Mouse (Mus musculus): Measurements from ENCODE around the gene Lemd1. TPM values are rescaled to one million over a fixed set of nuclear protein-coding genes. Genes with fewer than 3 reads are reported as not detected.
"Not testable (repeated sequence)": the region's sequence is repeated elsewhere in the genome, so short reads cannot be mapped to it uniquely, and the experiment has no call there.

Gene Lemd1
- polyA plus RNA-seq, 1 experiment from 2014 or later, result 0.37 TPM

GRCm38 (mm10) chr1:132159681-132160080, 31.6 kb upstream of the Lemd1 start:
- Histone ChIP-seq H3K4me2 (replicated peaks; ENCODE audit: low read depth, low read length) (no peak overlapping the region), H3K4me1 (ENCODE audit: control insufficient read depth, insufficient read depth, low read length) (peaks cover under 1% of the 10 kb centered on the region; the same call in 1 of the 2 replicates), H3K27me3 (ENCODE audit: control insufficient read depth, insufficient read depth, low read length) (peaks cover 4% of the 10 kb centered on the region; the same call in 1 of the 2 replicates), H3K9me3 (ENCODE audit: control insufficient read depth, low read length) (no peaks in the 10 kb centered on the region), H3K9ac (ENCODE audit: low read depth, low read length) (no peak overlapping the region), H3K4me3 (ENCODE audit: low read length) (no peak overlapping the region), H3K27ac (ENCODE audit: low read depth, low read length) (no peak overlapping the region), H3K36me3 (ENCODE audit: control insufficient read depth, insufficient read depth, low read length) (no peaks in the 10 kb centered on the region)
- no peak for ATAC-seq (ENCODE audit: low FRiP score, low TSS enrichment)
- 74% methylated on average over 4 of the region's 4 CpGs for WGBS

GRCm38 (mm10) chr1:132161211-132161880, 29.9 kb upstream of the Lemd1 start:
- WGBS, result 55% methylated on average over 7 of the region's 7 CpGs
- no peak for ATAC-seq (ENCODE audit: low FRiP score, low TSS enrichment)
- H3K27me3 ChIP-seq (ENCODE audit: control insufficient read depth, insufficient read depth, low read length), result peaks cover 4% of the 10 kb centered on the region; the same call in 1 of the 2 replicates

GRCm38 (mm10) chr1:132162618-132163017, 28.6 kb upstream of the Lemd1 start:
- not testable (repeated sequence) for H3K36me3 ChIP-seq (ENCODE audit: control insufficient read depth, insufficient read depth, low read length); H3K27me3 ChIP-seq (ENCODE audit: control insufficient read depth, insufficient read depth, low read length)

More at GRCm38 (mm10) chr1:132161211-132161880, 29.9 kb upstream of the Lemd1 start:
- peaks cover 4% of the 10 kb centered on the region; the same call in 1 of the 2 replicates for H3K4me1 ChIP-seq (ENCODE audit: control insufficient read depth, insufficient read depth, low read length)
- no peak overlapping the region for H3K4me3 ChIP-seq (ENCODE audit: low read length)
- no peak overlapping the region for H3K4me2 ChIP-seq (replicated peaks; ENCODE audit: low read depth, low read length)
- H3K36me3 ChIP-seq (ENCODE audit: control insufficient read depth, insufficient read depth, low read length), result no peaks in the 10 kb centered on the region
- peaks cover 3% of the 10 kb centered on the region; the same call in 1 of the 2 replicates for H3K9me3 ChIP-seq (ENCODE audit: control insufficient read depth, low read length)
- no peak overlapping the region for H3K27ac ChIP-seq (ENCODE audit: low read depth, low read length)
- no peak overlapping the region for H3K9ac ChIP-seq (ENCODE audit: low read depth, low read length)

GRCm38 (mm10) chr1:132164780-132165518, 26.3 kb upstream of the Lemd1 start:
- peaks cover 3% of the 10 kb centered on the region; the same call in 1 of the 2 replicates for H3K9me3 ChIP-seq (ENCODE audit: control insufficient read depth, low read length)
- H3K27ac ChIP-seq (ENCODE audit: low read depth, low read length), result no peak overlapping the region
- 14% methylated on average over 13 of the region's 13 CpGs for WGBS
- H3K4me3 ChIP-seq (ENCODE audit: low read length), result no peak overlapping the region
- peaks cover 4% of the 10 kb centered on the region; the same call in 1 of the 2 replicates for H3K4me1 ChIP-seq (ENCODE audit: control insufficient read depth, insufficient read depth, low read length)
- ATAC-seq (ENCODE audit: low FRiP score, low TSS enrichment), result no peak
- no peak overlapping the region for H3K9ac ChIP-seq (ENCODE audit: low read depth, low read length)
- H3K36me3 ChIP-seq (ENCODE audit: control insufficient read depth, insufficient read depth, low read length), result no peaks in the 10 kb centered on the region
- H3K4me2 ChIP-seq (replicated peaks; ENCODE audit: low read depth, low read length), result no peak overlapping the region
- H3K27me3 ChIP-seq (ENCODE audit: control insufficient read depth, insufficient read depth, low read length), result no peaks in the 10 kb centered on the region; the same call in 1 of the 2 replicates

More at GRCm38 (mm10) chr1:132162618-132163017, 28.6 kb upstream of the Lemd1 start:
- H3K9me3 ChIP-seq (ENCODE audit: control insufficient read depth, low read length); H3K4me1 ChIP-seq (ENCODE audit: control insufficient read depth, insufficient read depth, low read length); H3K4me2 ChIP-seq (replicated peaks; ENCODE audit: low read depth, low read length); H3K27ac ChIP-seq (ENCODE audit: low read depth, low read length); H3K9ac ChIP-seq (ENCODE audit: low read depth, low read length); H3K4me3 ChIP-seq (ENCODE audit: low read length); ATAC-seq (ENCODE audit: low FRiP score, low TSS enrichment): not testable (repeated sequence)
- WGBS, result 63% methylated on average over 9 of the region's 9 CpGs

- Histone ChIP-seq H3K4me2 (replicated peaks; ENCODE audit: low read depth, low read length) (no peak overlapping the region), H3K4me3 (ENCODE audit: low read length) (no peak overlapping the region), H3K4me1 (ENCODE audit: control insufficient read depth, insufficient read depth, low read length) (peaks cover 4% of the 10 kb centered on the region; the same call in 1 of the 2 replicates), H3K27ac (ENCODE audit: low read depth, low read length) (no peak overlapping the region), H3K9ac (ENCODE audit: low read depth, low read length) (no peak overlapping the region), H3K27me3 (ENCODE audit: control insufficient read depth, insufficient read depth, low read length) (no peaks in the 10 kb centered on the region; the same call in 1 of the 2 replicates), H3K9me3 (ENCODE audit: control insufficient read depth, low read length) (peaks cover 3% of the 10 kb centered on the region; the same call in 1 of the 2 replicates), H3K36me3 (ENCODE audit: control insufficient read depth, insufficient read depth, low read length) (no peaks in the 10 kb centered on the region)
- WGBS, result 61% methylated on average over 3 of the region's 3 CpGs
- ATAC-seq (ENCODE audit: low FRiP score, low TSS enrichment), result no peak
These were observed 25.4 kb upstream of the Lemd1 start for GRCm38 (mm10) chr1:132165859-132166258.

GRCm38 (mm10) chr1:132168115-132168767, 23.0 kb upstream of the Lemd1 start:
- WGBS, result 9% methylated on average over 12 of the region's 12 CpGs
- H3K9ac ChIP-seq (ENCODE audit: low read depth, low read length), result no peak overlapping the region
- peak overlapping the region; percentile 34; the same call in 1 of the 2 replicates for H3K4me2 ChIP-seq (replicated peaks; ENCODE audit: low read depth, low read length)
- H3K36me3 ChIP-seq (ENCODE audit: control insufficient read depth, insufficient read depth, low read length), result no peaks in the 10 kb centered on the region
- H3K9me3 ChIP-seq (ENCODE audit: control insufficient read depth, low read length), result peaks cover 3% of the 10 kb centered on the region; the same call in 1 of the 2 replicates
- H3K4me3 ChIP-seq (ENCODE audit: low read length), result no peak overlapping the region
- H3K4me1 ChIP-seq (ENCODE audit: control insufficient read depth, insufficient read depth, low read length), result peaks cover 4% of the 10 kb centered on the region; the same call in 1 of the 2 replicates
- no peak overlapping the region for H3K27ac ChIP-seq (ENCODE audit: low read depth, low read length)
- no peak for ATAC-seq (ENCODE audit: low FRiP score, low TSS enrichment)
- no peaks in the 10 kb centered on the region for H3K27me3 ChIP-seq (ENCODE audit: control insufficient read depth, insufficient read depth, low read length)

GRCm38 (mm10) chr1:132170698-132171097, 20.5 kb upstream of the Lemd1 start:
- Histone ChIP-seq H3K4me2 (replicated peaks; ENCODE audit: low read depth, low read length) (no peak overlapping the region), H3K9me3 (ENCODE audit: control insufficient read depth, low read length) (peaks cover 3% of the 10 kb centered on the region; the same call in 1 of the 2 replicates), H3K4me1 (ENCODE audit: control insufficient read depth, insufficient read depth, low read length) (no peaks in the 10 kb centered on the region), H3K27me3 (ENCODE audit: control insufficient read depth, insufficient read depth, low read length) (no peaks in the 10 kb centered on the region), H3K27ac (ENCODE audit: low read depth, low read length) (no peak overlapping the region), H3K9ac (ENCODE audit: low read depth, low read length) (no peak overlapping the region), H3K4me3 (ENCODE audit: low read length) (no peak overlapping the region), H3K36me3 (ENCODE audit: control insufficient read depth, insufficient read depth, low read length) (no peaks in the 10 kb centered on the region)
- 46% methylated on average over 6 of the region's 6 CpGs for WGBS
- no peak for ATAC-seq (ENCODE audit: low FRiP score, low TSS enrichment)

- no peaks in the 10 kb centered on the region for H3K4me1 ChIP-seq (ENCODE audit: control insufficient read depth, insufficient read depth, low read length)
- WGBS, result 10% methylated on average over 1 of the region's 2 CpGs
- H3K9ac ChIP-seq (ENCODE audit: low read depth, low read length), result no peak overlapping the region
- H3K36me3 ChIP-seq (ENCODE audit: control insufficient read depth, insufficient read depth, low read length), result no peaks in the 10 kb centered on the region
- H3K4me3 ChIP-seq (ENCODE audit: low read length), result no peak overlapping the region
- no peaks in the 10 kb centered on the region for H3K27me3 ChIP-seq (ENCODE audit: control insufficient read depth, insufficient read depth, low read length)
- H3K27ac ChIP-seq (ENCODE audit: low read depth, low read length), result no peak overlapping the region
- H3K9me3 ChIP-seq (ENCODE audit: control insufficient read depth, low read length), result no peaks in the 10 kb centered on the region
- ATAC-seq (ENCODE audit: low FRiP score, low TSS enrichment), result 0 out of 2 replicates have a peak, but pooled peaks have one; percentile 9
- H3K4me2 ChIP-seq (replicated peaks; ENCODE audit: low read depth, low read length), result no peak overlapping the region
These were observed 19.6 kb upstream of the Lemd1 start for GRCm38 (mm10) chr1:132171619-132172018.
